Mouse (Mus musculus): Measurements from ENCODE around the gene Sidt2.

Gene Sidt2

DNA sequence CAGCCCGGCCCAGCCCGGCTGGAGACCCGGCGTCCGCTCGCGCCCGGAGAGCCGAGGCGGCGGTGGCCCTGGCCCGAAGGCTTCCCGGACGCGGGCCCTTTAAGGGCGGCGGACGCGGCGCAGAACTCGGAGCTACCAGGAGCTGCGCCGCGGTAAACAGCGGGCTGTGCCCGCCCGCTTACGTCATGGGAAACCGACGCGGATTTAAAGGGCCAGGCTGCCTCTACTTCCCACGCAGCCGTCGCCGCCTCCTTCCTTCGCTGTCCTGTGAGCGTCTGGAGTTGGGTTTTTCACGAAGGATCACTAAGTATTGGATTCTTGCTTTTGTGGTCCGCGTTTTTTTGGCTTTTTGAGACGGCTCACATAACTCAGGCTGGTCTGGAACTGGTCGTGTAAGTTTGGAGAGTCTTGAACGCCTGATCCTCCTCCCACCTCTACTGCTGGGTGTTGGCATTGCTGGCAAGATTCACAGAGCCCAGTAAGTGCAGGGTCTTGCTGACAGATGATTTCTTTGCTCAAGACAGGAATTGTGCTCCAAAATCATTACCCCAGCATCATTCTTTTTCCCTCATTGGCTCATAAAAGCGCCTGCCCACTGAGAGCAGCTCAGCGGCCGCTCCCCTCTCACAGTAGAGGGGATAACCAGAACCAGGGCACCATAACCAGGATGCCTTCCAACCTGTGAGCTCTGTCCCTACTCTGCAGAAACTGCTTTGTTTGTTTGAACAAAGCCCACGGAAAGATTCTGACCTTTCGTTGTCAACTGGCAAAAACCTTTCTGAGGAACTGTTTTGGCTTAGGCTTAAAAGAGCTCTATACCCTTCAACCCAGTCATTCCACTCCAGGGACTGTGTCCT, at the start of gene Sidt2:
Gene Sidt2 (minus strand): TSS at position 152 of the 857 bp plus-strand sequence.
- ATAC-seq (ENCODE audit: insufficient number of reproducible peaks, low FRiP score, low TSS enrichment), result peak; percentile 87

DNA sequence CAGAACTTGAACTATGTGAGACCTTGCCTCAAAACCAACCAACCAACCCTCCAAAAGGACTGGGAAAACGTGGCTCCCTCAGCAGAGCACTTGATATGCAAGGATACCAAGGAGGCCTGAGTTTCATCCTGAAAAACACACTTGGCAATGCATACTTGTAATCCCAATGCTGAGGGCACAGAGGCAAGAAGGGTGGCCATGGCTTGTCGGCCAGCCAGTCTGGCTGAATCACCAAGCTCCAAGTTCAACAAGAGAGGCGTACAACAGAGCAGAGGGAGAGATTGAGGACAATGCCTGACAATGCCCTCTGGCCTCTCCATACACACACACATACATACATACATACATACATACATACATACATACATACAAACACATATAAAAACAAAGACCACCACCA, 49.5 kb upstream of the Sidt2 start:
- no peak for ATAC-seq (ENCODE audit: insufficient number of reproducible peaks, low FRiP score, low TSS enrichment)

DNA sequence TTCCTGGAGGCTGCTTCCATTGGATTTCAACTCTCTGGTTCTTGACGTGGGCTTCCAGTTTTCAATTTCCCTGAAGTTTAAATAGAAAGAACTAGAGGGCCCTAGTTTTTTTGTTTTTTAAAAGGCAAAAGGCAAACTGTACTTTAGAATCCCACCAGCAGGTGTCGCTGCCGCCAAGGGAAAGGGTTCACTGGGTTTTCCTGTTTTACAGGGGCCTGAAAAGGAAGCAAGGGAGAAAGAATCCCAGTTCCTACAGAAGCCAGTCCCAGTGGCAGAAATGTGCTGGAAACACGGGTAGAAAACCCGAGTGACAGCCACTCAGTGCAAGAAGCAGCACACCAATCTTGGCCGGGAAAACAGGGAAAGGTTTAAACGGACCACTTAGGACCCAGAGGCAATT, 48.7 kb upstream of the Sidt2 start:
- ATAC-seq (ENCODE audit: insufficient number of reproducible peaks, low FRiP score, low TSS enrichment), result no peak

DNA sequence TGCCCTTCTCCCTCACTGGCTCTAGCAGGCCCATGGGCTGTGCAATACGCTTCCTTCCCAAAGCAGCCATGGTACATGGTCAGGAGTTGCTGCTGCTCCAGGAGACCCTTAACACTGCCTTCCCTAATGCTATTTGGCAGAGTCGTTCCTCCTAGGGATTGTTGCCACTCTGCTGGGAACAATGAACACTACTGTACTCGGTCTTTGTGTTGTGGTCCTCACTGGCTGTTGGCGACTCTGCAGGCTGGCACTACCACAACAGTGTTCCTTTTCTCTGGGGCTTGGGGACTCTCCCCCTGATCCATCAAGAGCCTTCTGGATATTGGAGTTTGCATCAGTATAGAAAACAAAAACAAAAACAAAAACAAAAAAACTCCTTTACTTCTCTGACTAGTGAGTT, 44.0 kb upstream of the Sidt2 start:
- no peak for ATAC-seq (ENCODE audit: insufficient number of reproducible peaks, low FRiP score, low TSS enrichment)

DNA sequence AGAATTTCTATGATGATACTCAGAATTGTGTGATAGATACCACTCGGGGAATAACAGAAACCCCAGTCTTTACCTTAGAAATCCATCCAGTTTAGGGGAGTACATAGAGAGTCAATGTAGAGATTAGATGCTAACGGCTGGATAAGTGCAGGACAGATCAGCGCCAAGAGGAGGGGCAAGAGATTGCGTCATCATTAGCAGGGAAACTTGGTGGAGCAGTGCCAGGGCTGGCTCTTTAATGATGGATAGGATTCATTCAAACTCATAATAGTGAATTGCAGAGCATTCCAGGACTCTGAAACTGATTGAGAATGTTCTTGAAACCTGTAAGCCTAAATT, 30.1 kb upstream of the Sidt2 start:
- 0 out of 2 replicates have a peak, but pooled peaks have one; percentile 28 for ATAC-seq (ENCODE audit: insufficient number of reproducible peaks, low FRiP score, low TSS enrichment)

DNA sequence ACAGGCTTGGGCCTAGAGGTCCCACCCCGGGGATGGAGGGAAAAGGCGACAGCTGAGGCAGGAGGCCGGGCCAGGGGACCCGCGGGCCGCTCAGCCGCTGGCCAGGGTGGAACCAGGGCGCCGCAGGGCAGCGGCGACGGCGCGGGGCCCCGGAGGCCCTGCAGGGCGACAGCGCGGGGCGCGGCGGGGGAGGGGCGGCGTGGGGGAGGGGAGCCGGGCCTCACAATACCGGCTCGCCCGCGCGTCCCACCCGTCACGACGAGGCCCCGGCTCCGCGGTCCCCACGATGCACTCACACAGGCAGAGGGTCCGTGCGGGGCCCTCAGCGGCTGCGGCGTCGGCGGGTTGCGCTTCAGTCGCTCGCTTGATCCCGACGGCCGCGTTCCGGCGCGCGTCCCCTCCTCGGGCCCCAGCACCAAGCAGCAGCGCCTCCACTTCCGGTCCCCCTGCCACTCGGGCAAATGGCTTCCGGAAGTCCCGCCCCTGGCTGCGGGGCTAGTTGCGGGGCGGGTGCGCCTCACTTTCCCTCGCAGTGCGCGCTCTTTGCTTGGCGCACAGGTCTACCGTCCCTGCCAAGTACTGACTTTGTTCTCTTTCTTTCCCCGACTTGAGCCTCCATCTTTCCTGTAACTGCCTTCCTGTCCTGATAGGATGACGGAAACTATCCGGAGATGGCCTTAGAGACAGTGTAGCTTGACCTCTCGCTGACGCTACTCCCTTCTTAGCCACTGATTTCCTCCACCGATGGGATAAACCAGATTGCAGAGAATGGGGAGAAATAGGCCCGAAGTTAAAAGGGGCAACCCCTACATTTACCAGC, 29.6 kb upstream of the Sidt2 start:
- ATAC-seq (ENCODE audit: insufficient number of reproducible peaks, low FRiP score, low TSS enrichment), result peak; percentile 92

DNA sequence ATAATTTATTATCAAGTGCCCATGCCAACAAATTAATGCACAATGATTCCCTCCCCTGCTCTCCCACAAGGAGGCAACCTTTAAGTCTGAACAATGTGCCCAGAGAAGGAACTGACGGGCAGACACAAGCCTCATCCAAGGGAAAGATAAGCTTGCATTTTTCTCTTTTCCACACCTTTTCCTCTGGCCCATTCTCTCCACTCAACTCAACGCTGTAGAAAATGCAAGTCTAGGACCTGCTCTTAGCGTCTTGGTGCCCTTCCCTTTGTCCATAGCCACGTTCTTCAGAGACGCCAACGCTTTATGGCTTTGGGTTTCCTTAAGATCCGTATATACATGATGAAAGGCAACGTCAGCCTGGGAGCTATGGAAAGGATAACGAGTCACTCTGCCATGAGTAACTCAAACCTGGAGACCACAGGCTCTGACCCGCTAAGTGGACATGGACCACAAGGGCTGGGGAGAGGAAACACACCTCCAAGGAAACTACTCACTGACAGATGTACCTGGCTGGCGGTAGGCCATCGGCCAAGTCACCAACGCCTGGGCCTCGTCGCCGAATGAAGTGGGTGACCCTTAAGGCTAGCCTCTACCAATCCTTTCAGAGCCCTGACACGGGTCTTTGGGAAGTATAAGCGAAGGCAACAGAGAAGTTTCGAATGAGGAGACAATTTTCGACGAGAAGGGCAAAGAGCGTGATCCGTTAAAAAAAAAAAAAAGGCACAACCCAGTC, 28.8 kb upstream of the Sidt2 start:
- ATAC-seq (ENCODE audit: insufficient number of reproducible peaks, low FRiP score, low TSS enrichment), result no peak

DNA sequence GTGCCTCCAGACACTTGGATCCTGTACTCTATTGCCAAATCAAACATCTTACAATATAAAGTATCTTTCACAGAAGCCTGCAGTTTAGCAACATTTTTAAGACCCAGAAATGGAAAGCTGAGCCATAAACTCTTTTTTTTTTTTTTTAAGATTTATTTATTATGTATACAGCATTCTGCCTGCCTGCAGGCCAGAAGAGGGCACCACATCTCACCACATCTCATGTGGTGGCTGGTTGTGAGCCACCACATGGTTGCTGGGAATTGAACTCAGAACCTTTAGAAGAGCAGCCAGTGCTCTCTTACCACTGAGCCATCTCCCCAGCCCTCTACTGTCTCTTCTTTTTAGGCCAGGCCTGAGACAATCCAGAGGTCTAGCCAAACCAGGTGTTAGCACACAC, 26.3 kb upstream of the Sidt2 start:
- ATAC-seq (ENCODE audit: insufficient number of reproducible peaks, low FRiP score, low TSS enrichment), result no peak

DNA sequence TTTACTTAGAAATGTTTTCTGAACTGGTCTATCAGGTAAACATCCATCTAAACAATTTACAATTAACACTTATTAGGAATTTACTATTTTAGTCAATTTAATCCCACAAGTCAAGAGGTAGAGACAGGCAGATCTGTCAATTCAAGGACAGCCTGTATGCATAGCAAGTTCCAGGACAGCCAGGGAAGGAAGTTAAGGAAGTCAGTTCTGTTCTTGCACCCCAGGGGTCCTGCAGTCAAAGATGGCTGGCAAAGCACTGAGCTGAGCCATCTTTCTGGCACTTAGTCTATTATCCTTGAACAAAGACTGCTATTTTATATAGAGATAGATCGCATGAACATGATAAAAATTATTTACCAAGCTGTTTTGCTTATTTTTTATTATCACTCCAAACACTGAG, 25.6 kb upstream of the Sidt2 start:
- no peak for ATAC-seq (ENCODE audit: insufficient number of reproducible peaks, low FRiP score, low TSS enrichment)

DNA sequence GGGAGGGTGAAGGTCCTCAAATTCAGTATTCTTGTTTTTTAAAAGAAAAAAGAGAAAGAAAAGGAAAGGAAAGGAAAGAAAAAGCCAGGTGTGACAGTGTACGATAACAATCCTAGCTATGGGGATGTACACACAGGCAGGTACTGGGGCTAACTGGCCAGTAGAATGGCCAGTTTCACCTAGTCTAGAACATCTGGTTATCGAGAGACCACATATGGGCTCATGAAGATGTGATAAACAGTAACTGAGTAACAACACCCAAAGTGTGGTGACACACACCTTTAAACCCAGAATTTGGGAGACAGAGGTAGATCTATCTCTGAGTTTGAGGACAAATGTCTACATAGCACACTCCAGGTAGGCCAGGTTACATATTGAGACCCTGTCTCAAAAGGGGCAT, 24.7 kb upstream of the Sidt2 start:
- no peak for ATAC-seq (ENCODE audit: insufficient number of reproducible peaks, low FRiP score, low TSS enrichment)

DNA sequence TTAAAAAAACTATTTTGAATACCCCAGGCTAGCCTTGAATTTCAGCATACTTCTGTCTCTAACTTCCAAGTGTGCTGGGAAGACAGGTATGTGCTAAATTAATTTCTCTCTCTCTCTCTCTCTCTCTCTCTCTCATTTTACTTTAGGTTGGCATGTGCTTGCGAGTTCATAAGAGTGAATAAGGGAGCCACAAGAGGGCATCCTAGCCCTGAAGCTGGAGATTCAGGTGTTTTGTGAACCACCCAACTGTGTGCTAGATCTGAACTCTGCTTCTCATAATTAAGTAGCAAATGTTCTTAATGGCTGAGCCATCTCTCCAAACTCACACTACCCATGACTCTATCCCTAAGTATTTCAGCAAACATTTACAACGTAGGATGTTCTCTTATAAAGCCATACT, 21.8 kb upstream of the Sidt2 start:
- ATAC-seq (ENCODE audit: insufficient number of reproducible peaks, low FRiP score, low TSS enrichment), result no peak

DNA sequence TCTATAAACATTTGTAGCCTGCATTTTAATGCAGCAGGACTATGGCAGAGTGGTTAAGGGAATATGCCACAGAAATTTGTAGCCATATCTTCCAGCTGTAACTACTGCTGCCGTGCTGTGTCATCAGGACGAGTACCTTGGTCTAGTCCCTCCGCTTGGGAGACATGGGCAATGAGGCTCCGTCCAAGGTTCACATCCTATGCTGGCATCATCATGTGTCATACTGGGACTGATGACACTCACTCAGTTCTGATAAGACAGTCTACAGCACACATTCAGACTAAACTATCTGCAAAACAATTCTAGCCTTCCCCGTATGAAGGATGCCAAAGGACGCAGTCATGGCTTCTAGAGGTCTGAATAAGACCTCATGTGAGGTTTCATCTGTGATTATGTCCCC, 8.5 kb upstream of the Sidt2 start:
- ATAC-seq (ENCODE audit: insufficient number of reproducible peaks, low FRiP score, low TSS enrichment), result no peak

DNA sequence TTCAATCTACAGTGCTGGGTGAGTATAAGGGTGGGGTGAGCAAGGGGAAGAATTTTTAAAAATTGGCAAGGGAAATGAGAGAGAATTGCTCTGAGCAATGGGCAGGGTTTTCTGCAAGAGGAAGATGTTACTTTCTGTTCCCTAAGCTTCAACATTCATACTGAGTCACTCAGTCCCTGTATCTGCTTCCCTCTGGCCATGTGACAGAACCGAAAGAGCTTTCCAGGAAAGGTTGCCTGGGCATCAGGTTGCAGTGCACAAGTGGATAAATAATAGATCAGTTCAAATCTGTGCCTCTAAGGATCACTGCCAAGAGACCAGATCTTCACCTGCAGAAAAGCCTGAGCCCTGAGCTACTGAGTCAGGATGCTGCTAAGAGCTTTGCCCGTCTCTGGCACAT, 6.8 kb upstream of the Sidt2 start:
- no peak for ATAC-seq (ENCODE audit: insufficient number of reproducible peaks, low FRiP score, low TSS enrichment)

DNA sequence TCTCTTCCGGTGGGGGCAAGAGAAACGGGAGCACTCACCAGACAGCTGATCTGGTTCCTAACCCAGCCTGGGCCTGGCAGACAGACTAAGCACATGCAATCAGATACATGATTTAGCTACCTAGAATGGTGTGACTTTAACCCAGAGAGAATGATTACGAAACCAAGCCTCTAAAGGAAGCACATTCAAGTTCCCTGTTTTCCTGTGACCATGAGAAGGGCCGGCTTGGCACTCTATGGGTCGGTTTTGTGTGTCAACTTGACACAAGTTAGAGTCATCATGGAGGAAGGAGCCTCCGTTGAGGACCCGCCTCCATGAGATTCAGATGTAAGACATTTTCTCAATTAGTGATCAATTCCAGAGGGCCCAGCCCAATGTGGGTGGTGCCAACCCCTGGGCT, 4.6 kb upstream of the Sidt2 start:
- ATAC-seq (ENCODE audit: insufficient number of reproducible peaks, low FRiP score, low TSS enrichment), result no peak

DNA sequence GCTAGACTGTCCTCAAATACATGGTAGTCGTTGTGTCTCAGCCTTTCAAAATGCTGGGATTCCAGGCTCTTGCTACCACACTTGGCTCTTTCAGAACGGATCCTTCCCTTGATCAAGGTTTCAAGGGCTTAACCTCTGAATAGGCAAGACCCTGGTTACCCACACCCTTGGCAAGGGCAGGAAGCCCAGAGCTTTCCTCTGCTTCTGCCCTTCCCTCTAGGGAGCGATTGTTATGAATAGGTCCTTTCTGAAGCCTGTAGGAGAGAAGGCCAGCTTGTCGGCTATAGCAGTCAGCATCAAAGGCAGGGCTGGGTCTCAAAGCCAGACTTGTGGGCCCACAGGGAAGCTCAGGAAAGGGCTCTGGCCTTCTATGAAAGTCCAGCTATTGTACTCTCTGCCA, 3.8 kb upstream of the Sidt2 start:
- no peak for ATAC-seq (ENCODE audit: insufficient number of reproducible peaks, low FRiP score, low TSS enrichment)

DNA sequence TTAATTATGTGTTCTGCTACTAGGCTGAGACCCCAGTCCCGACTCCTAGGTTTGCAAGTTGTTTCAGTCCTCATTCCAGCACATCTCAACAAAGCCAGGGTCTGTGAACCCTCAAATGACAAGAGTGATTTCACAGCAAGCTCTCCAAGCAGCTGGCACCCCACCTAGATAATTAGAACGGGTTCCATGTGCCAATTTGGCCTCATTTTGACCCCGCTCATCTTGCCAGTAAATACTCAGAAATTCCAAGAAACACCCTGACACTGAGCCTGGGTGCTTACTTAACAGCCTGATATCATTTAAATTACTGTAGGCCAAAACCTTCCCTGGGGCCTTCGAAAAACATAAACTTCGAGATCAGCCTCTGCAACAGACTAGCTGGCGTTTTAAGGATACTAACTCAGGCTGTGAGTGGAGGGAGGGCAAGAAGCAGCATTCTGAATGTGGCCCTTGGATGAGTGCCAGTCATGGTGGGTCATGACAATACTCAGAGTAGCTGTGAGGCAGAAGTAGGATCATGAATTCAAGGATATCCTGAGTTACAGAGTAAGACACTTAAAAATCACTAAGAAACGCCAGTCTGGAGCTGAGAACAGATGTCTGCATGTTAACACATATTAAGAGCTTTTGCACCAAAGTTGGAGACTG, 3.1 kb upstream of the Sidt2 start:
- no peak for ATAC-seq (ENCODE audit: insufficient number of reproducible peaks, low FRiP score, low TSS enrichment)

DNA sequence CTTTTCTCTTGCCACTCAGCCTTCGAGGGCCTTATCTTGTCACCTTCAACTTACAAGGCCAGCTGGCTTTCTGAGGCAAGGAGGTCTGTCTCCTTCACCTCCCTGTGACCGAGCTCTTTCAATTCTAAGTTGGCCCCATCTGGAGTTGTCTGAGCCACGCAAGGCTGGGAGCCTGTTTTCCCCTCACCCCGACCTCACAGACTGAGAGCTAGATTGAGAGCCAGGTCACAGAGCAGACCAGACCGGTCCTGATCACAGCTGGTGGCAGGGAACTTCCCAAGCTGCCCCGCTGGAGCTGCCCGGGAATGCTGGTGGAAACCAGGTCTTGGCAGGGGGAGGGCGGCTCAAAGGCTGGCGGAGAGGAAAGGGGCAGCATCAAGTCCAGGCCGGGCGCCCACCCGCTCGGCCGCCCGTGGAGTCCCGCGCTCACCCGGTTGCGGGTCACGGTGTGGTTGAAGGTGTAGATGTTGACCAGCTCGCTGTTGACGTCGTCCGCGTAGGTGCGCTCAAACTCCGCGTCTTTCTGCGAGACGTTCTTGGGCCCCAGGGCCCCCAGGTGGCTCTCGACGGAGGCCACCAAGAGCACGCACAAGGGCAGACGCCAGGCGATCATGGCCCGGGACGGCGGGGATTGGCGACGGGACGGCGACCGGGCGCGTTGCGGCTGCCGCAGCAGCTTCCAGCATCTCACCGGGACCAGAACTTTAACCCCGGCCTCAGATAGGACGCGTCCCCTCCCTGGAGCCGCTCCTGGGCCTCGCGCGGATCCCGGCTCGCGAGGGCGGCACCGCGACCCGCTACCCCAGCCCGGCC, 558 bp downstream of the Sidt2 start:
- peak; percentile 46; the same call in 1 of the 2 replicates for ATAC-seq (ENCODE audit: insufficient number of reproducible peaks, low FRiP score, low TSS enrichment)

DNA sequence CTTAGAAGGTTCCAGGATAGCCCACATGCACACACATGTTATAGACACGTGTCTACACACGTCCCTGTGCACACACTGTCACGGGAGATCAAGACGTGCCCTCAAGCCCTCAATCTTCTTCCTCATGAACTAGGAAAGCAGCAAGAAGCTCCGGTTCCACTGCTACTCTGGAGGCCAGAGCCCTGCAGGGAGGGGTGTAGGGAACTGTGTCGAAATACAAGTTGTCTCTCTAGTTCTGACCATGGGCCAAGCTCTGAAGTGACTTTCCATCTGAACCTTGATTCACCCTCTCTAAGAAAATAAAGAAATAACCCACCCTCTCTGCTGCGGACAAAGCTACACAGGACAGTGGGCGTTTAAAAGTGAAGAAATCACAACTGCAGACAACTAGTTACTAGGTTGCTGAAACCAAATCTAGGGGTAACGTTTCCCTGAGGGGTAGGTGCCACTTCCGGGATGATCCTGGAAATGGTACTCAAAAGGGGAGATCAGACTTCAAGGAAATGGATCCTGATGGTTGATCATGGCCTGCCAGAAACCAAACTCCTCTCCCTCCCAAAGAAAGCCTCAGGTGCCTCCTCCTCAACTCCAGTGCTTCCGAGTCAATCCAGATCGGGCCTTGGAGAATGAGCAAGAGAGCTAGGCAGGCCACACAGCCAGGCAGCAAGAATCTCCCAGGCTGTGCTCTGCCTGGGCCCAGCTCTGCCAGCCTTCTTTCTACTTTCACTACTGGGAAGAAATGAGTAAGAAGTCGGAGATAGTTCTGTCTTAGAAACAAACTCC, 1.4 kb downstream of the Sidt2 start:
- ATAC-seq (ENCODE audit: insufficient number of reproducible peaks, low FRiP score, low TSS enrichment), result no peak

DNA sequence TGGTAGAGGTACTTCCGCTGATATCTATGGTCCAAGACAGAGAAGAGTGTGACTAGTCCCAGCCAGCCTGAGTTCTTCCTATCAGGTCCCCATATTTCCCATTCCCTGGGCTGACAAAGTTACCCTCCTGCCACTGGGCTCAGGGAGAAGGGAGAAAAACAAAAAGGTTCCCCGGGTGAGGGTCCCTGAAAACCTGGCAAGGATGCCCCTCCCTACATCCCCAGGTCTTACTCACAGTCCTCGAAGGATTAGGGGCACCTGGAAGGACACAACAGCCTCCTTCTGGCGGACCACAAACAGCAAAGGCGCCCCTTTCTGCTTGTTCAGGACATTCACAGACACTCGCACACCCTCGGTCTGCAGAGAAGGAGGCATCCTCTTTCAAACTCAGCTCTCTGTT, 2.2 kb downstream of the Sidt2 start:
- no peak for ATAC-seq (ENCODE audit: insufficient number of reproducible peaks, low FRiP score, low TSS enrichment)

All from cerebellum, adult (tissue).